Mouse (Mus musculus) left cerebral cortex, adult 18-20 months (tissue): ENCODE data around the gene Slco1a6. TPM values are rescaled to one million over a fixed set of nuclear protein-coding genes. Genes with fewer than 3 reads are reported as not detected.
"Not testable (repeated sequence)": the region's sequence is repeated elsewhere in the genome, so short reads cannot be mapped to it uniquely, and the experiment has no call there.

Experiments
- DNase-seq, 2 experiments: peaks; one replicate each; pipeline ENCODE4 v3.0.0; 2021 to 2022; ENCODE audit warnings: low spot score in 2 of 2, mixed read lengths in 1 of 2
- long read RNA-seq, 2 experiments: library from polyadenylated mRNA; stranded (forward); transcript quantifications; one replicate each; pipeline ENCODE4 v2.0.0; 2021
- total RNA-seq, 2 experiments: library from RNA; stranded (reverse); gene quantifications; 2 replicates each; pipeline ENCODE4 v1.2.3; 2021

The Slco1a6 gene
- under 1 TPM in 1 of 2 experiments, not detected in 1; 0.87 TPM for total RNA-seq
- long read RNA-seq, experiment 1, result 0 reads
- long read RNA-seq, experiment 2, result 0 reads

DNA sequence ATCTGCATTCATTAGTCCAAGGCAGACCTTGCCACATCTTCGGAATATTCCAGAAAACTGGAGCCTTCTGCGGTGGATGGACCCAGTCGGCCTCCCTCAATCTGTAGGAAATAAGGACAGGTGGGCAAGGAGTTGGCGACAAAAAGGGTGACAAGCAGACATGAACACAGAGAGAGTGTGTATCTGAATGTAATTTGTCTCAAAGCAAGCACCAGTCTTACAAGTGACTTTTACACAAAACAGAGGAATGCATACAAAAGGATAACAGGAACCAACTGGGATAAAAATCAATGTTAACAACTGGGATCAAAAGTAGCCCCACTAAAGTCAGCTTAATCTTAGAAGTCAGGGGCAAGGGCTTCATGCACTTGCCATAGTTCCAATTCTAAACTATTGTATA, at the start of gene Slco1a6:
Gene Slco1a6 (minus strand): TSS at position 101 of the 400 bp plus-strand sequence.
- no peak for DNase-seq

DNA sequence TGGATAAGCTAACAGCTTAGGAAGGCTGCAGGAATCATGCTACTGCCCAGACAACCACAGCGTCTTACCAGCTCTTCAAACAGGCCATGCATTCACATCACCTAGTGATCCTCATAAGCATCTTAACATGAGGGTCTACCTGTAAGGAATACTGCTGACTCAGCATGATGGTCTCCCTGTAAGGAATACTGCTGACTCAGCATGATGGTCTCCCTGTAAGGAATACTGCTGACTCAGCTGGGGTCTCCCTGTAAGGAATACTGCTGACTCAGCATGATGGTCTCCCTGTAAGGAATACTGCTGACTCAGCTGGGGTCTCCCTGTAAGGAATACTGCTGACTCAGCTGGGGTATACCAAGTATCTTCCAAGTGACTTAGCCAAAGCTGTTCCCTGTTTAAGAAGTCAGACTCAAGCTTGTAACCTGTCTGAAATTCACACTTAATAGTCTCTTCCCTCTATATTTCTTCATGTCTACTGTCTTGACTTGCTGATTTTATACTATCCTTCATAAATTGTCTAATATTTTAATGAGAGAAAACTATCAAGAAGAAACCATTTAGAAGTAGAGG, 42.5 kb upstream of the Slco1a6 start:
- DNase-seq, result not testable (repeated sequence)

DNA sequence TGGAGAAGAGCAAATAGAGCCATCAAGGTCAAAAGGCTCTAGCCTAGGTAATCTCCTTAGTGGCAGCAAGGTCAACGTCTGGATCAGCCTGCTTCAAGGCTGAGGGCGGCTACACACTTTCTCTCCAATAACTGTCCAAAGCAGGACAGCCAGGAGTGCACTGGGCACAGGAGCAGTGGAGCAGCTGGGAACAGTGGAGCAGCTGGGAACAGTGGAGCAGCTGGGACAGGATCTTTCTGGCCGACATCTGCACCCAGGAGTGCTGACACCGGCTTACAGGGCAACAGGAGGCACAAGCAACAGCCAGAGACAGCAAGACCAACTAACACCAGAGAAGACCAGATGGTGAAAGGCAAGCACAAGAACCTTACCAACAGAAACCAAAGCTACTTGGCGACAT, 36.7 kb upstream of the Slco1a6 start:
- no peak for DNase-seq

DNA sequence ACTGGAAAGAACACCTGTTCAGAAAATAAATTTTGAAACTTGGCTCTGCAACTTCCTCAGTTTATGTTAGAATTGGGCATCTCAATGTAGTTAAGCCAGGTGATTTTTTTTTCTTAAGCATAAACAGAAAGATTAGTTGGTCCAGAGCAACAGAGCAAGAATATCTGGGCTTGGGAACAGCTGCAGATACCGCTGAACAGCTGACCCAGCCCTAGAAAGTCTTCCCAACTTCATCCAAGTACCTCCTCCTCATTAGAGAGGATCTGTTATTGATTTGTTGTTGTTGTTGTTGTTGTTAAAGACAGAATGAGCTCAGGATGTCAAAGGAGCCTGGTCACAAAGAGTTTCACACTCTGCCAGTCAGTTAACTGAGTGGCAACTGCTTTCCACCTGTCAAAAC, 31.1 kb upstream of the Slco1a6 start:
- DNase-seq, result no peak

DNA sequence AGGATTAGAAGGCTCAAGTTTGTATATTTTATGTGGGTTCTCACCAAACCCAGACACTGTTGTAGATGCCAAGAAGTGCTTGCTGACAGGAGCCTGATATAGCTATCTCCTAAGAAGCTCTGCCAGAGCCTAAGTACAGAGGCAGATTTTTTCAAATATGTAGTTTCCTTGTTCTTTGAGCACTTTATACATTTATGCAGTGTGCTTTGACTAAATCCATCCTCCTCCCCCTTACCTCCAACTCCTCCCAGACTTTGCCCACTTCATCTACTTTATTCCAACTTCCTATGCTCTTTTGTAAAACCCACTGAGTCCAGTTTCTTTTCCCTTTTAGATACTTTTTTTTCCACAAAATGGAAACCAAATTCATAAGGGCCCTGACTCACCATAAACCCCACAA, 11.8 kb upstream of the Slco1a6 start:
- peak in 1 of 2 experiments; percentile 2 for DNase-seq

DNA sequence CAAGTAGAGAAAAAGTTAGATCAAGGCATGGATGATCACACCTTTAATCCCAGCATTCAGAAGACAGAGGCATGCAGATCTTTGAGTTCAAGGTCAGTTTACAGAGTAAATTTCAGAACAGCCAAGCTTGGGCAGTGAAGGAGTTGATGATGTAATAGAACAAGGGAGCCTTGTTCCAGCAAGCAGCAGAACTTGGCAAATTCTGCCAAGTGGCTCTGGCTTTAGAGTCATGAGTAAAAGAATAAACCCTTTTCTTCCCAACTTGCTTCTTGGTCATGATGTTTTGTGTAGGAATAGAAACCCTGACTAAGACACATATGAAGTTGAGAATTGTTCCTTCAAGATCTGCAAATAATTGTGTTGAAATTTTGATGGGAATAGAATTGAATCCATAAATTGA, 3.5 kb upstream of the Slco1a6 start:
- no peak for DNase-seq

DNA sequence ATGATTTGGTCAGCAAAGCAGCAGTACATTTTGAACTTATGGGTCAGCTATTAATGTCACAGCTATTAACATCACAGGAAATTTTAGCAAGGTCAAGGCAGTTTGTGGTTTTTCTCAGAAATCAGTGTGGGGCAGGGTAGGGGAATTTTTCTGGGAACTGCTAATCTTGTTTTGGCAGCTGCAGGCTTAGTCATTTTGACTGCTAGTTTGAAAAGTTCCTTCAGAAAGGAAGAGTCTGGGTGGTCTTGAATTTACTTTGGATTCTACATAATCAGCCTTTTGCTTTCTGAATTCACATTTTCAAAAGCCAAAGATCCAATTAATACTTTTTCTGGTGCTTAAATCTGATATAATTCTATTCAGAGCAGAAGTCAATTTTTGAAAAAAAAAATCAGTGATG, 1.4 kb upstream of the Slco1a6 start:
- DNase-seq, result no peak

DNA sequence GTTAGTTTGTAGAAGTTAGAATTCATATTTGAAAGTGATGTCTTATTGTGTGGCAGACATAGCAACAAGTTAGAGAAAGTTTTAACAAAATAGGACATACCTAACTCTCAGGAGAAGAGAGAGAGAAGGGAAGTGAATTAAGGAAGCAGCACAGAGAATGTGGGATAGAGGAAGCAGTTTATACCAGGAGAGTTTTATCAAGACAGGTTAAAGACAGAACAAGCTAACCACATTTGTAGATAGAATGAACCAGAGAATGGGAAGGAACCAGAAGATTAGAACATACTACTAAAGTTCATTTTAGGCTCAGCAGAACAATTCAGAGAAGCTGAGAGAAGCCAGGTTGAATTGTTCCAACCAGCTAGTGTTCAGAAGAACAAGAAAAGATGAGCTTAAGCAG, 7.8 kb downstream of the Slco1a6 start:
- no peak for DNase-seq

DNA sequence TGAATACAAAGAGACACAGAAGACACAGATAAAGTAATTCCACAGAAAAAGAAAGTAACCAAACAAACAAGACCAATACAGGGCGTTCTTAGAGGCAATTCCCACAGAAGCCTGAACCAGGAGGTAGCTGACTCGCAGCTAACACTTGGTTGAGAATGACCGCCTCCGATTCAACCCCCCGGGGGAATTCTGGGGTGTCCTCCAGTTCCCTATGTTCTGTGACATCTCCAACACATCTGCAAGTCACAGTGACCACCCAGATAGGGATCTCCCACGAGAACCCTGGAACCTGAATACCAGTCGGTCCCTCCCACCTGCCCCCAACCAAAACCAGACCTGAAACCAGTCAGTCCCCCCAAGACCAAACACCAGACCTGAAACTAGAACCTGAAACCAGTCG, 14.1 kb downstream of the Slco1a6 start:
- DNase-seq, result no peak

DNA sequence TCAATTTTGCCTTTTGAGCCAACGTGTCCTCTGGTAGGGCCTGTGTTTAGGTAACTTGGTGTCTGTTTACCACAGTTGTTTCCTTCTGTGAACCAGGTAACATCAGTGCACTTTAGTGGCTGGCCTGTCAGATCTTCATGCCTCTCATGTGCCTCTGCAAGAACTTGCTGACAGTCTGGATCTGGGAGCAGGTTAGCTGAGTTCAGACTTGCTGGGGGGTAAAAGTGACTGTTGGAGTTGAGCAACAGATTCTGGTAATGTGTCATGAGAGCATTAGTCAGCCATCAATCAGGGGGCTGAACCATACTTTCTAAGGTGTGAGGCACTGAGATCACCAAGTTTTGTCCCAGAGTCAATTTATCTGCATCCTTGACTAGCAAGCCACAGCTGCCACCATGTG, 16.4 kb downstream of the Slco1a6 start:
- DNase-seq, result no peak

DNA sequence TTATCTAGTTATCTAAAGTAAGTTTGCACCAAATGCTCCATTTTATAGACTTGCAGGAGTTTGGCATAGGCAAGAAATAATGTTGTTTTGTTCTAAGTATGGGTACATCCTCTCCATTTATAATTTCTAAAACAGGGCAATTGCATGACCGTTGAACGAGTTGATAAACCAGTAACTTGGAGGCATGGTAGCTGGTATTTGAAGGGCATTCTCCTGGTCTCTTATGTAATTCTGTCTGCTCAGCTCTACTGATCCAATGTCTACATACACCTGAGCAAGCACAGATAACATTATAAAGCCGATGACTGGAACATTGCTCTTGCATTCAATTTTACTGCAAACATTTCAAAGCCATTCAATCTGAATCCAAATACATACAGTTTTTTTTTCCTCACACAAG, 20.9 kb downstream of the Slco1a6 start:
- no peak for DNase-seq

DNA sequence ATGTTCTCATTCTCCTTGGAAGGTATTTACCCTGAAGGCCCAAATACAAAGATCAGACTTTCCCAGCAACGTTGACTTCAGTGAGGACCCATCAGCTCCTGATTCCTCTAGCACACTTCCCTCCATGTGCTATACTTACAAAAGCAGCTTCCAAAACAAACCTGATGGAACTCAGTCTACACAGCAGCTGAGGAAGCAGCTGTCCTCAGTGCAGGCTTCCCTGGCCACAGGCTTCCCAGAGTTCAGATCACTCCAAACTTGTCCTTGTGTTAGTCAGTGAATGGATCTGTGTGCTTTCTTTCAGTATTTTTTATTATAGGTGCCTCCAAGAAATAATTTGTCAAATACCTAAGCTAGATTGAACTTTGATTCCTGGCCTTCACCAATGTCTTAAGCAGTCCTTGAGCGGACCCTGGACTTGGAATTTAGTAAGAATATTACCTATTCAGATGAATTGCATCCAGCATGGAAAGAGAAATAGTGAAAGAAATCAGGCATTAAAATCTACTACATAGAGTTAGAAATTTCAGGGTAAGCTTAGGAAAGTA, 22.4 kb downstream of the Slco1a6 start:
- DNase-seq, result no peak

DNA sequence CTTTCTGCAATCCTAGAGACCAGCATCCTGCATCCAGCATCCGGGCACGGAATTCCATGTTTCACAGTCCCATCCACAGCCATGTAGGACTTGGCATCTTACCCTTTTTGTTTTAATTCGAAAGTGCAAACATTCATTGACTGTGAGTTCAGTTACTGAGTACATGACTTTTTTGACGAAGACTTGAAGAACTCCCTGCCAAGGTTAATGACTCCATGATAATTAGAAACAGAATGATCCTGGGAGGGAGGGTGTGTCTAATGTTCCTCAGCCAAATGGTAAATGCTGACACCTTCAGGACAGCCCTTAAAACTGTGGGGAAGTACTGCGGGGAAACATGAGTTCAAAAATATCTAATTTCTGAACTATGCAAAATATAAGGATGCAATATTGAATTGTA, 44.9 kb downstream of the Slco1a6 start:
- no peak for DNase-seq

DNA sequence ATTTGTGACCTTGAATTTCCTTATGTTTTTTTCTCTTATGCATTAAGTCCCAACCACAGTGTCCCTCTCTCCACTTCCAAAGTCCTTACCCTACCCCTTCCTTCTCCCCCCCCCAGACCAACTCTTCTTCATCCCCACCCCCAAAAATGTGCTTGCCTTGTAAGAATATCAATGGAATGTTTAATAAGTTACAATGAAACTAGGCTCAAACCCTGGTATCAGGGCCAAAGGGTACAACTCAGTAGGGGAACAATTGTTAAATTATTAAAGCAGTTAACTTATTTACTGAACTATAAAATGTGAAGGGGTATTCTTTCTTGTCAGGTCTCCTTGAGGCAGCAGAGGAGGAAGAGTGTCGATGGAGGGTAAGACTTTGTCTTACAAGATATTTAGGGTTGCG, 47.1 kb downstream of the Slco1a6 start:
- no peak for DNase-seq

DNA sequence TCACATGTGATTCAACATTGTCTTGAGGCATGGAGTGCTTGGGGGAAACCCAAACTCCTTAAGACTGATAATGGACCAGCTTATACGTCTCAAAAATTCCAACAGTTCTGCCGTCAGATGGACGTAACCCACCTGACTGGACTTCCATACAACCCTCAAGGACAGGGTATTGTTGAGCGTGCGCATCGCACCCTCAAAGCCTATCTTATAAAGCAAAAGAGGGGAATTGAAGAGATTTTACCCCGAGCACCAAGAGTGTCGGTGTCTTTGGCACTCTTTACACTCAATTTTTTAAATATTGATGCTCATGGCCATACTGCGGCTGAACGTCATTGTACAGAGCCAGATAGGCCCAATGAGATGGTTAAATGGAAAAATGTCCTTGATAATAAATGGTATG, 54.2 kb downstream of the Slco1a6 start:
- peak; percentile 1 to 2 for DNase-seq

DNA sequence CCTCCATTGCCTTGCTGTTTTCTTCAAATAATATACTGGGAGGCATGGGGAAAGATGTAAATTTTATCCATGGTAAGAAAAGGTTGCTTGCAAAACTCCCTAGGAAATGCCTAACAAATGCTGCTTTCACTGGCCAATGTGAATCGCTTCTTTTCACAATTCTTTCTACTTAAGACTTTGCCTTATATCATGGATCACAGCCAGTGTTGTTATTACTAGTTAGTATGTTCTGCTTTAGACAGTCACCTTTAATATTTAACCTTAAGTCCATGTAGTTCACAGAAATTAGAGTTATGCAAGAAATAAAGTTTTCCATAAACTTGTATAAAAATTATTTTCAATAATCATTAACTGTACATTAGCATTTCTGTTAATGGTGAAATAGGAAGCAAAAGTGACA, 60.0 kb downstream of the Slco1a6 start:
- DNase-seq, result no peak

DNA sequence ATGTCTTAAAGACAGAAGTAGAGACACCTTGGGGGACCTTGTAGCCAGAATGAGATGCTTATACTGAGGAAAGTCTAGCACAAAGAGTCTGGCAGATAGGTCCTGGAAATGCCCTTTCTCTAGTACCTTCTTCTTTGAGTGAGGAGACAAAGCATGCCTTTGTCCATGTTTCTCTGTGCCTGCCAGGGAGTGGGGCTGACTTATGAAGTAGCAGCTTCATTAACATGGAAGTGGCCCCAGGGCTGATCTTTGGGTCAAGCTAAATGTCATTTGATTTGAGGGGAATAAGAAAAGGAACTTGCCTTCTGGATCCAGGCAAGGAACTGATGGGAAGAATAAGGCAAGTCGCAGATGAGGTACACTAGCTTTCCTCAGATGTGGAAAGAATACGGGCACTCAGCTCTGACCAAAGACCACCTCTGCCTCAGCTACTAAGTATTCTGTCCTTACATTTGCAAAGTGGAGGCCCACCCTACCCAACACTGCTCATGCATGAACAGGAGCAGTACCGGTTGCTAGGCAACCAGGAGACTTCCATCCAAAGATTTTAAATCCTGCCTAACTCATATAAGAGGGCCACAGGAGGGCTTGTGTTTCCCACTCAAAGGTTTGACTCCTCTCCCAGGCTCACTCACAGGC, 96.5 kb downstream of the Slco1a6 start:
- no peak for DNase-seq

DNA sequence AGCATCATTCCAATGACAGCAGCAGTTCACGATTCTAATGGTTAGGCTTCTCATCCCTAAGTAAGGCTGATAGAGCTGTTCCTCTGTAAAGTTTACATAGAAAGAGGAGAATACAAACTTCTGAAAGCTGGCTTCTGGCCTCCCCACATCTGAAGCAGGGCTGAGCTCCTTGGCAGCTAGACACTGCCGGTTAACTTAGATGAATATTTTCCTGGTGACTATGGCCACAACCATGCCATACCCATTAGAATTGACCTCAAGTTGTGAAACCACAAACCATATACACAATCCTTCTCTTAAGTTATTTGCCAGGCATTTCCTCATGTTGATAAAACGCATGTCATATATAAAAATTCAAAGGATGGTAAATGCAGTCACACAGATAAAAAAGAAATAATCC, 117.2 kb downstream of the Slco1a6 start:
- no peak for DNase-seq

DNA sequence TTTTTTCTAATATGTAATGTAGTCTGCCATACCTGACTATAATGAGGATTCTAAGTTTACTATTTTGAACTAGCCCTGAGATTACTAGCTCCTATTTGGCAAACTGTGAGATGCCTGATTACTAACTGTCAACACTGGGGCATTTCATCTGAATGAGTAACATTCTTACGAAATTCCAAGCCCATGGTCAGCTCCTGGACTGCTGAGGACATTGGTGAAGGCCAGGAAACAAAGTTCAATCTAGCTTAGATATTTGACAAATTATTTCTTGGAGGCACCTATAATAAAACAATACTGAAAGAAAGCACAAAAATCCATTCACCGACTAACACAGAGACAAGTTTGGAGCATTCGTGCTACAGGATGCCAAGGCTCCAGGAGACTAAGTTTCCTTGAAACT, 150.0 kb downstream of the Slco1a6 start:
- DNase-seq, result not testable (repeated sequence)

DNA sequence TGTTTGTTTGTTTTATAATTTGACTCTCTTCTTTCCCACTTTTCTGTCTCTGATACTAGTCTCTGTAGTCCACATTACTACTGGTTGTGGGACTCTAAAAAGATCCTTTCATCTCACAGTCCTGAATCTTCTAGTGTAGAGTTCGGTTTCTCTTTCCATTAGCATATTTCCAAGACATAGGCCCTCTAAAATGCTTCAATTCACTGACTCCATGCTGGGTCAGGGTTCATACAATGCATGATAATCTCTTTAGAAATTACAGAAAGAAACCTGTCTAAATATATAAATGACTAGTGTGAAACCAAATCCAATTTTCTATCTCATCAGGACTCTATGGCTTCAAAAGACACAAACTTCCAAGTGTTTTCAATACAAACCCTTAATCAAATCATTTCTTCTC, 160.6 kb downstream of the Slco1a6 start:
- DNase-seq, result no peak

DNA sequence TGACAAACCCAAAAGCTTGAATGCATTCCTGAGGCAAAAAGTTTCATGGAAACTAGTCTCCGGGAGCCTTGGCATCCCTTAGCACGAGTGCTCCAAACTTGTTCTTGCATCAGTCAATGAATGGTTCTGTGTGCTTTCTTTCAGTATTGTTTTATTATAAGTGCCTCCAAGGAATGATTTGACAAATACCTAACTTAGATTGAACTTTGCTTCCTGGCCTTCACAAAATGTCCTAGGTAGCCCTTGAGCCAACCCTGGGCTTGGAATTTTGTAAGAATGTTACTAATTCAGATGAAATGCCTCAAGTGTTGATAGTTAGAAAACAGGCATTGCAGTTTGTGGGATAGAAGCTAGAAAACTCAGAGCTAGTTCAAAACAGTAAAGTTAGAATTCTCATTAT, 162.6 kb downstream of the Slco1a6 start:
- no peak for DNase-seq

DNA sequence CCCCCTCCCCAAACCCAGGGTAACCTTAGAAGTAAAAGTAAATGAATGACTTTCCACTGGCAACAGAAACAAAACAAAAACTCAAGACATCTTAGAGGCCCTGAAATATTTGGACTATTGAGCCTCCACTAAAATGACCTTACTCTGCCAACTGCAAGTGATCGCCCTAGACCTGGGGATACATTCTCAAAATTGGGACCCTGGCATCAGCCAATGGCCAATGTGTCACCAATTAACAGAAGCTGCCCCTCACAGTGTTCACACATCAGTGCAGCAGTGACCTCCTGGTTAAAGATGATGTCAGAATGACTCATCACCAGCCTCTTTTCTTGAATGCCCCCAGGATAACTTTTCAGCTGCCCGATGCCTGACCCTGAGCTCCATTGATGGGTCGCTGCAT, 166.4 kb downstream of the Slco1a6 start:
- no peak for DNase-seq
